Mouse (Mus musculus) lung, postnatal 0 days (tissue): ENCODE measurements around the gene Hdhd3. TPM values are rescaled to one million over a fixed set of nuclear protein-coding genes. Genes with fewer than 3 reads are reported as not detected.

ENCODE experiments used
- ATAC-seq: fragments of 200-750 bp; cut with Nextera tagmentation; 2 replicates; pipeline ENCODE4 v1.8.0; 2017; ENCODE audit warnings: moderate library complexity
- DNase-seq: peaks from one replicate; pipeline ENCODE4 v3.0.0-alpha.2; 2016; ENCODE audit warnings: low spot score
- H3K27ac ChIP-seq: fragments of 300-500 bp; sonication (generic); 2 replicates; pipeline ENCODE4 v1.5.1; 2014; ENCODE audit warnings: antibody characterized with exemption, mild to moderate bottlenecking, low read length, mixed read lengths
- H3K27me3 ChIP-seq: fragments of 300-500 bp; sonication (generic); replicated peaks from 2 replicates; pipeline ENCODE4 v1.6.1; 2014; ENCODE audit warnings: low read length, mixed read lengths; ENCODE audit not compliant: insufficient read depth
- H3K36me3 ChIP-seq: fragments of 300-500 bp; sonication (generic); 2 replicates; pipeline ENCODE4 v1.6.1; 2014; ENCODE audit warnings: low read length, mixed read lengths; ENCODE audit not compliant: insufficient read depth
- H3K4me1 ChIP-seq: fragments of 300-500 bp; sonication (generic); 2 replicates; pipeline ENCODE4 v1.6.1; 2014; ENCODE audit warnings: antibody characterized with exemption, low read depth, low read length, mixed read lengths; ENCODE audit not compliant: insufficient read depth
- H3K4me2 ChIP-seq: fragments of 300-500 bp; sonication (generic); replicated peaks from 2 replicates; pipeline ENCODE4 v1.6.1; 2014; ENCODE audit warnings: low read depth, mild to moderate bottlenecking, low read length, moderate library complexity, mixed read lengths
- H3K4me3 ChIP-seq: fragments of 300-500 bp; sonication (generic); 2 replicates; pipeline ENCODE4 v1.5.1; 2014; ENCODE audit warnings: low read depth, low read length
- H3K9ac ChIP-seq: fragments of 300-500 bp; sonication (generic); replicated peaks from 2 replicates; pipeline ENCODE4 v1.6.1; 2014; ENCODE audit warnings: low read depth, mild to moderate bottlenecking
- H3K9me3 ChIP-seq: fragments of 300-500 bp; sonication (generic); 2 replicates; pipeline ENCODE4 v1.6.1; 2016; ENCODE audit warnings: low read length, mixed read lengths
- CTCF ChIP-seq: IDR thresholded peaks from 2 replicates; pipeline ENCODE4 v1.5.1; 2016; ENCODE audit warnings: antibody characterized with exemption, mild to moderate bottlenecking
- EP300 ChIP-seq: IDR thresholded peaks from 2 replicates; pipeline ENCODE4 v1.6.1; 2016; ENCODE audit warnings: antibody characterized with exemption, mild to moderate bottlenecking, control low read depth
- WGBS: fragments of 180-500 bp; shearing (Covaris S2); extraction: QIAGEN DNeasy Blood & Tissue Kit; methylation state at CpG from one replicate; pipeline ENCODE4 v1.1.7; 2014; 5-methylcytosine and 5-hydroxymethylcytosine counted together
- polyA plus RNA-seq: library from polyadenylated mRNA; unstranded; fragments of >200 nt; fragmentation: Nextera tagmentation; extraction: Ambion mirVana; gene quantifications from 2 replicates; pipeline ENCODE4 v1.2.1, GENCODE M21; 2015

The Hdhd3 gene
- polyA plus RNA-seq, 1 experiment from 2014 or later = 18.3 TPM

DNA sequence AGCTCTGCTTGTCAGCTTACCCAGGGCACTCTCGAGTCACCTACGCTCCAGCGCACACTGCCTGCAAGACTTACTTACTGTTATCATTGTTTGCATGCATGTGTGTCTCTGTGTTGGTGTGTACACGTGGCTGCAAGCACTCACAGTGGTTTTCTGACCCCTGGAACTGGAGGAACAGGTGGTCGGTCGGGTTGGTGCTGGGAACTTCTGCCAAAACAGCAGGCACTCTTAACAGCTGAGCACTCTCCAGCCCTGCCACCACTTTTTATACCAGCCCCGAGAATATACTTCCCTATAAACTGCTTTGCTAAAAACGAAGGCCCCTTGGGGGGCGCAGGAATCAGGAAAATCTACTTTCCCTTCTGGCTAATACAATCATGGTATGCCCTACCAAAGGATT, 9.0 kb downstream of the Hdhd3 start:
- WGBS = 59% methylated on average over 9 of the region's 9 CpGs
- no peak overlapping the region for H3K9ac ChIP-seq
- H3K9me3 ChIP-seq = no peaks in the 10 kb centered on the region
- H3K27ac ChIP-seq = no peak overlapping the region
- ATAC-seq (no peak), DNase-seq (no peak)
- no peaks in the 10 kb centered on the region for H3K27me3 ChIP-seq
- no peak for TF ChIP-seq EP300
- TF ChIP-seq CTCF = no peak
- H3K36me3 ChIP-seq = no peaks in the 10 kb centered on the region
- no peaks in the 10 kb centered on the region for H3K4me1 ChIP-seq
- H3K4me3 ChIP-seq = no peak overlapping the region
- no peak overlapping the region for H3K4me2 ChIP-seq

DNA sequence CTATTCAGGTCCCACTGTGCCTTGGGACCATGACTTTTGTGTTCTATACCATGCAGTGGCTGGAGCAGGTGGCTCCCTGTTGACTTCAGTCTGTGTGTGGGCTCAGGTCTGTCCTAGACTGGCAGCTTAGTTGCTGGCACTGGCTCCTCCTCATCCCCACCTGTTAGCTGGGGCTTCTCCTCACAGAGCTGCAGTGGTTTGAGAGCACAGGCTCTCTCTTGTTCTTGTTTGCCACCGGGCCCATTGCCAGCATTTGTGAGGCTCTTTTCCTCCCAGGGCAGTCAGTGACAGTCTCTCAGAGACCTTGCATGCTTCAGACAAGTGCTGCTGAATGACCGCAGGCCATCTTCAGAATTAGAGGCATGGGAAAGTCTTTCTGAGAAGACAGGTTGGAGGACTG, 10.6 kb downstream of the Hdhd3 start:
- DNase-seq (no peak), ATAC-seq (no peak)
- H3K36me3 ChIP-seq = no peaks in the 10 kb centered on the region
- no peak overlapping the region for H3K4me3 ChIP-seq
- H3K9me3 ChIP-seq = no peaks in the 10 kb centered on the region
- H3K27ac ChIP-seq = no peak overlapping the region
- H3K27me3 ChIP-seq = no peaks in the 10 kb centered on the region
- H3K9ac ChIP-seq = no peak overlapping the region
- WGBS = 66% methylated on average over 2 of the region's 2 CpGs
- TF ChIP-seq CTCF (no peak), EP300 (no peak)
- H3K4me2 ChIP-seq = no peak overlapping the region
- peaks cover 3% of the 10 kb centered on the region; the same call in 1 of the 2 replicates for H3K4me1 ChIP-seq

DNA sequence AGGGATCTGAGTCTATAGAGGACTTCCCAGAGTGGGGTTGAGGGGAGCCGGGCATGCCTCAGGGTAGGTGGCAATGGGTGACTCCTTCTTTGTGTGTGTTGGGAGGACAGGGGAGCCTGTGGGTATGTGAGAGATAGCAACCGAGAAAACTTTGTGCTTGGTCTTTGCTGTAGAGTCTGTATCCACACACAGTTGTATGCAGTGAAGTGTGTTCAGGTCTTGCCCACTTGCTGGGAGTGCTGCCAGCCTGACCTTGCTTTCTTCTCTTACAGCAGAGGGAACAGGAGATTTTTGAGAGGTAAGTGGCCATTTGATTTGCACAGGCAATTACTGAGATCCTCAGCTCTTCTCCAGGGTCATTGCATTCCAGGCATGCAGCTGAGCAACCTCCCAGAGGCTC, 15.4 kb downstream of the Hdhd3 start:
- ATAC-seq (no peak), DNase-seq (no peak)
- Histone ChIP-seq H3K36me3 (no peaks in the 10 kb centered on the region), H3K27ac (peak overlapping the region; percentile 54), H3K9me3 (no peaks in the 10 kb centered on the region), H3K9ac (no peak overlapping the region), H3K27me3 (no peaks in the 10 kb centered on the region), H3K4me2 (no peak overlapping the region), H3K4me3 (no peak overlapping the region), H3K4me1 (peaks cover 13% of the 10 kb centered on the region; the same call in 1 of the 2 replicates)
- 92% methylated on average over 2 of the region's 2 CpGs for WGBS
- TF ChIP-seq EP300 = no peak
- no peak for TF ChIP-seq CTCF

DNA sequence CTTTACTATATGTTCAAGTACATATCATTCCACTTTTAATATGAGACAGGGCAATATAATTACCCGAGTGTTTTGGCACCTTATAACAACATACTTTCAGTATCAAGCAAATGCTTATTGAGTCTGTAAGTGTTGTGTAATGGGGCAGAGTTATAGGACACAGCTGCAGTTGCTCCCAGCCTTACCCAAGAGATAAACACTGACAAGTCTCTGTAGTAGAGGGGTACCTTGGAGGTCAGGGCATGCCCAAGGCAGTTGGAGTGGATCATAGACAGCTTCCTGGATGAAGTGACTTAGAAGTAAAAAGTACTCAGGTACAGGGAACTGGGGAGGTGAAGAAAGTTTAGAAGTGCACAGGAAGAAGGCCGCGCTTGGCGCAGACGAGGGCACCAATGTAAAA, 16.1 kb downstream of the Hdhd3 start:
- no peaks in the 10 kb centered on the region for H3K27me3 ChIP-seq
- ATAC-seq = peak; percentile 74
- H3K27ac ChIP-seq = no peak overlapping the region
- peaks cover 13% of the 10 kb centered on the region; the same call in 1 of the 2 replicates for H3K4me1 ChIP-seq
- H3K9ac ChIP-seq = no peak overlapping the region
- H3K4me2 ChIP-seq = no peak overlapping the region
- H3K36me3 ChIP-seq = no peaks in the 10 kb centered on the region
- TF ChIP-seq EP300 (no peak), CTCF (no peak)
- no peaks in the 10 kb centered on the region for H3K9me3 ChIP-seq
- no peak overlapping the region for H3K4me3 ChIP-seq
- peak; percentile 63 for DNase-seq
- WGBS = 81% methylated on average over 5 of the region's 5 CpGs

DNA sequence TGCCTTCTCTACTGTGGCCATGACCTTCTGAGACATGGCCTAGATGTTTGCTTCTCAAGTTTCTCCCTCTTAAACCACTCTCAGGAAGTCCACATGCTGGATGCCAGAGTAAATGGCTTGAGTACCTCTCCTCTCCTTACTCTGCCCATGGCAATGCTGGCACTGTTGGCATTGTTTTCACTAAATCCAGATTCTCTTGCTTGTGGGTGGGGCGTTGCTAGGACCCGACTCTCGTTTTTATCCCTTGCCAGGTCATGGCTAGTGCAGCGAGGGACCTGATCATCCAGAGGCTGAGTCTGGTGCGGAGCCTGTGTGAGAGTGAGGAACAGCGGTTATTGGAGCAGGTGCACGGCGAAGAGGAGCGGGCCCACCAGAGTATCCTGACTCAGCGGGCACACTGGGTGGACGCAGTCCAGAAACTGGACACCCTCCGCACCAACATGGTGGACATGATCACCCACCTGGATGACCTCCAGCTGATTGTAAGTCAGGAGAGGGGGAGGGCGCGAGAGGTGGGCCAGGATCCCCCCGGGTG, 17.0 kb downstream of the Hdhd3 start:
- H3K9me3 ChIP-seq = no peaks in the 10 kb centered on the region
- no peak overlapping the region for H3K9ac ChIP-seq
- H3K4me2 ChIP-seq = no peak overlapping the region
- peaks cover 13% of the 10 kb centered on the region; the same call in 1 of the 2 replicates for H3K4me1 ChIP-seq
- TF ChIP-seq EP300 (no peak), CTCF (no peak)
- no peak overlapping the region for H3K4me3 ChIP-seq
- peak; percentile 39; the same call in 1 of the 2 replicates for ATAC-seq
- DNase-seq = peak; percentile 49
- no peaks in the 10 kb centered on the region for H3K36me3 ChIP-seq
- 0 out of 2 replicates have a peak overlapping the region, but pooled peaks have one; percentile 47 for H3K27ac ChIP-seq
- H3K27me3 ChIP-seq = no peaks in the 10 kb centered on the region
- WGBS = 80% methylated on average over 15 of the region's 15 CpGs

DNA sequence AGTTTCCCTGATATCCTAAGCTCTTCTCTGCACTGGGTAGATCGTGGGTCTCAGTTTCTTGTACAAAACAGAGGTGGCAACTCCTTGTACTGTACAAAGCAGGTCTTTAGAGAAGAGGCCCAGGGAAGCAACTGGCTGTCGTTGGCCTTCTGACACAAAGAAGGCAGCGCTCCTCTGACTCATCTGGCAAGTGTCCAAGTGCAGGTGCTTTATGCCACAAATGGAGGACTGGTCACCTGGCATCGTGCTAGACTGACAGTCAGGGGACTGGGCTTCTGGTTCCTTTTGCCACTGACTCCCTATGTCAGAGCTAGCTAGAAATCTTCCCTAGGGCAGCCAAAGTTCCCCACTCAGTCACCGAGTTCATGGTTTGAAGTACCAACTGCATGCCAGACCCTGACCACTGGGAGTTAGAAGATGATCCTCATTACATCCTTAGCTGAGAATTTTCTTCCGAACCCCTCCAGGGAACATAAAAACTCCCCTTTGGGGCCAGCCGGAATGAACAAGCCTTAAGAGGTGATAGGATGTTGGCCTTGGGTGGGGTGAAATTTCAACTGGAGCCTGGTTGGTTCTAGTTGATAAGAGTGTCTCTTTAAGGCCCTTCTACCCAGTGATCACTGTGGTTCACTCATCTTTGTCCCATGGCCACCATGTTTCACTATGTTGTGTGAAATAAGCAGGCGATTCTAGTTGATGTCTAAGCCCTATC, 17.7 kb downstream of the Hdhd3 start:
- no peak for TF ChIP-seq CTCF
- Histone ChIP-seq H3K4me1 (peaks cover 13% of the 10 kb centered on the region; the same call in 1 of the 2 replicates), H3K9me3 (no peaks in the 10 kb centered on the region), H3K36me3 (no peaks in the 10 kb centered on the region), H3K27ac (0 out of 2 replicates have a peak overlapping the region, but pooled peaks have one; percentile 47), H3K9ac (no peak overlapping the region), H3K27me3 (no peaks in the 10 kb centered on the region), H3K4me3 (no peak overlapping the region), H3K4me2 (no peak overlapping the region)
- peak; percentile 65 for DNase-seq
- WGBS = 67% methylated on average over 8 of the region's 8 CpGs
- peak; percentile 26 for ATAC-seq
